Mouse (Mus musculus): Measurements from ENCODE around the gene Peli3.

The Peli3 gene

GRCm38 (mm10) chr19:4909376-4909775 is 33.6 kb downstream of the Peli3 start:
- DNase-seq (ENCODE audit: low spot score), result no peak

- DNase-seq (ENCODE audit: low spot score), result no peak
Measured at GRCm38 (mm10) chr19:4908107-4908506, 34.8 kb downstream of the Peli3 start.

- peak; percentile 78 for DNase-seq (ENCODE audit: low spot score)
Measured at GRCm38 (mm10) chr19:4905979-4906794, 36.7 kb downstream of the Peli3 start, which contains the start of gene Bbs1. Gene Bbs1, minus strand, starts transcription at chr19:4906628.

- DNase-seq (ENCODE audit: low spot score), result no peak
Measured at GRCm38 (mm10) chr19:4899888-4900287, 43.0 kb downstream of the Peli3 start.

GRCm38 (mm10) chr19:4898972-4899371 is 44.0 kb downstream of the Peli3 start:
- no peak for DNase-seq (ENCODE audit: low spot score)

GRCm38 (mm10) chr19:4896780-4897520 is 46.0 kb downstream of the Peli3 start:
- DNase-seq (ENCODE audit: low spot score), result no peak

GRCm38 (mm10) chr19:4891798-4892197 is 51.1 kb downstream of the Peli3 start:
- DNase-seq (ENCODE audit: low spot score), result no peak

GRCm38 (mm10) chr19:4889791-4890190 is 53.1 kb downstream of the Peli3 start:
- DNase-seq (ENCODE audit: low spot score), result no peak

GRCm38 (mm10) chr19:4883961-4884360 is 59.0 kb downstream of the Peli3 start:
- no peak for DNase-seq (ENCODE audit: low spot score)
